Mouse (Mus musculus) lung, embryonic 14.5 days (tissue): ENCODE measurements around the gene Acox1. TPM values are rescaled to one million over a fixed set of nuclear protein-coding genes. Genes with fewer than 3 reads are reported as not detected.

ENCODE experiments used
- ATAC-seq: fragments of 200-750 bp; cut with Nextera tagmentation; 2 replicates; pipeline ENCODE4 v1.8.0; 2017; ENCODE audit warnings: mild to moderate bottlenecking, moderate TSS enrichment, moderate library complexity; ENCODE audit not compliant: insufficient read depth
- DNase-seq: peaks from one replicate; pipeline ENCODE4 v3.0.0-alpha.2; 2015
- H3K27ac ChIP-seq: fragments of 300-500 bp; sonication (generic); 2 replicates; pipeline ENCODE4 v1.5.1; 2014; ENCODE audit warnings: low read depth, mild to moderate bottlenecking, moderate library complexity
- H3K27me3 ChIP-seq: fragments of 300-500 bp; sonication (generic); 2 replicates; pipeline ENCODE4 v1.6.1; 2014; ENCODE audit warnings: low read length, control low read depth; ENCODE audit not compliant: insufficient read depth
- H3K36me3 ChIP-seq: fragments of 300-500 bp; sonication (generic); 2 replicates; pipeline ENCODE4 v1.6.1; 2014; ENCODE audit warnings: control low read depth; ENCODE audit not compliant: insufficient read depth
- H3K4me1 ChIP-seq: fragments of 300-500 bp; sonication (generic); 2 replicates; pipeline ENCODE4 v1.6.1; 2014; ENCODE audit warnings: antibody characterized with exemption, control low read depth; ENCODE audit not compliant: insufficient read depth
- H3K4me2 ChIP-seq: fragments of 300-500 bp; sonication (generic); 2 replicates; pipeline ENCODE4 v1.6.1; 2014; ENCODE audit warnings: mild to moderate bottlenecking
- H3K4me3 ChIP-seq: fragments of 300-500 bp; sonication (generic); 2 replicates; pipeline ENCODE4 v1.5.1; 2014; ENCODE audit warnings: low read depth, low read length
- H3K9ac ChIP-seq: fragments of 300-500 bp; sonication (generic); 2 replicates; pipeline ENCODE4 v1.6.1; 2014
- H3K9me3 ChIP-seq: fragments of 300-500 bp; sonication (generic); 2 replicates; pipeline ENCODE4 v1.6.1; 2016; ENCODE audit warnings: low read depth, low read length, control low read depth
- CTCF ChIP-seq: IDR thresholded peaks from 2 replicates; pipeline ENCODE4 v1.5.1; 2016; ENCODE audit warnings: antibody characterized with exemption, low read depth
- WGBS: fragments of 180-500 bp; shearing (Covaris S2); extraction: QIAGEN DNeasy Blood & Tissue Kit; methylation state at CpG from one replicate; pipeline ENCODE4 v1.1.7; 2014; 5-methylcytosine and 5-hydroxymethylcytosine counted together
- polyA plus RNA-seq: library from polyadenylated mRNA; unstranded; fragments of >200 nt; fragmentation: Nextera tagmentation; extraction: Ambion mirVana; gene quantifications from 2 replicates; pipeline ENCODE4 v1.2.1, GENCODE M21; 2014

Gene Acox1
- polyA plus RNA-seq, 1 experiment from 2014 or later: 22.1 TPM

DNA sequence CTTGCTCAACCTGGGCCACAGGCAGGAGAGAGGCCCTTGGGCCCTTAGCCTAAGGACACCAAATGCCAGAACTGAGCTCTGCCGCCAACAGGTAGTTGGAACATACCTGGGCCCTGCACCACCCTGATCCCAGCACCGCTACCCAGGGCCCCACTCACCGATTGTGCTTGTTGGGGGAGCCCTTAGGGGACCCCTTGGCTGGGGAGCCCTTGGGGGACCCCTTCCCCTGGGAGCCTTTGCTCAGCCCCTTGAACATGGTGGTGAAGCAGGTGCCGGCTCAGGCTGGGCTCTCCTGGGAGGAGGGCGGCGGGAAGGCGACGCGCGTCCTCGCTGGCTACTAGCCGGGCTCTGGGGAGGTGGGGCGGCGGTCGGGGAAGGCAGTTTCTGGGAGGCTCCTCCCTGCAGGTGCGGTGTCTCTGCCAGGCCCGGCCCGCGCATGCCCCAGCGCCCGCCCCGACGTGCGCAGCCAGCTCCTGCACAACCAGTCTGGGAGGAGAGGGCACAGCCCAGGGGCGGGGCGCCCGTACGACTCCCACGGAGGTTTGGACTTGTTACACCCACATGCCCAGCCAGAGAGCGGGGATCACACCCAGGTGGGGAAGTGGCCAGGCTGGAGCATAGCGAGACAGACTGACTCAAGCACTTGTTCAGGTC lies 39.0 kb upstream of the Acox1 start, which contains the start of gene Evpl:
Gene Evpl (minus strand): TSS at position 336 of the 654 bp plus-strand sequence.
- Histone ChIP-seq H3K27ac (peak within 1 kb of the TSS; percentile 47; the same call in 1 of the 2 replicates), H3K27me3 (peaks cover 20% of the 10 kb centered on the region; the same call in 1 of the 2 replicates)
- peak; percentile 91 for ATAC-seq

DNA sequence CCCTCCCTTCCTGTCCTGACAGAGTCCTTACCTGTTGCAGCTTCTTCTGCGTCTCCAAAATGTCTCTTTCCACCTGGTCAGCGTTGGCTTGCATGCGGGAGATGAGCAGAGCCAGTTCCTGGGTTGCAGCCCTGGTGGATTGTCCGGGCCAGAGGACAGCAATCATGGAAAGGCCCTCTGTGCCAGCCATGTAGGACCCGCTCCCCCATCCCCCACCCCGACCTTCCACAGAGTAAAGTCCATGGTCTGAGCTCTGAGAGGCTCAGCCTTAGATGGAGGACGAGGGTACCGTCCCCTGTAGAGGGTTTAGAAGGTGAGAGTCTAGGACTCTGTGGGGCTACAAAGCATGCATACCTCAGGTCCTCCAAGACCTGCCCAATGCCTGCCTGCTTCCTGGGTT lies 36.1 kb upstream of the Acox1 start:
- H3K27me3 ChIP-seq: peaks cover 20% of the 10 kb centered on the region; the same call in 1 of the 2 replicates

More for the DNA sequence above, 39.0 kb upstream of the Acox1 start, which contains the start of gene Evpl:
- H3K36me3 ChIP-seq: 0 out of 2 replicates have a peak, but pooled peaks cover under 1% of the 10 kb centered on the region
- TF ChIP-seq CTCF: no peak
- H3K9me3 ChIP-seq: no peaks in the 10 kb centered on the region
- H3K9ac ChIP-seq: peak within 1 kb of the TSS; percentile 42; the same call in 1 of the 2 replicates
- WGBS: 10% methylated on average over 31 of the region's 31 CpGs
- H3K4me3 ChIP-seq: peak within 1 kb of the TSS; percentile 27
- H3K4me2 ChIP-seq: peak within 1 kb of the TSS; percentile 60
- DNase-seq: peak; percentile 79
- no peaks in the 10 kb centered on the region for H3K4me1 ChIP-seq

DNA sequence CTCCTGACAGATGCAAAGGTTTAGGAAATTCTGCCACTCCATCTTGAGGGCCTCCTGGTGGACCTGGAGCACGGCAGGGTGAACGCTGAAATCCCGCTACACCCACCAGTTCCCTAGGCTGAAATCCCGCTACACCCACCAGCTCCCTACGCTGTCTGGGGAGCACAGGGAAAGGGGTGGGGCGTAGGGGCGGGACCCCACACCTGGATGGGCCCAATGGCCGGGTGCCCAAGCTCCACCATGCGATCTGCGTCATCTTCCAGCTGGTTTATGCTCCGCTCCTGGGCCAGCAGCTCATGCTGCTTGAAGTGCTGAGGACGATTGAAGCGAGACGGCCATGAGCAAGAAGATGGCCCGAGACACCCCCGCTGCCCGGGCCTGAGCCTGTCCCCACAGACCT lies 33.6 kb upstream of the Acox1 start:
- ATAC-seq: no peak

More for the DNA sequence above, 36.1 kb upstream of the Acox1 start:
- H3K4me3 ChIP-seq: no peak overlapping the region
- DNase-seq (no peak), ATAC-seq (no peak)
- no peaks in the 10 kb centered on the region for H3K4me1 ChIP-seq
- H3K27ac ChIP-seq: no peak overlapping the region
- no peak overlapping the region for H3K4me2 ChIP-seq
- H3K9me3 ChIP-seq: no peaks in the 10 kb centered on the region
- 86% methylated on average over 8 of the region's 8 CpGs for WGBS
- H3K36me3 ChIP-seq: no peaks in the 10 kb centered on the region
- no peak for TF ChIP-seq CTCF
- no peak overlapping the region for H3K9ac ChIP-seq

DNA sequence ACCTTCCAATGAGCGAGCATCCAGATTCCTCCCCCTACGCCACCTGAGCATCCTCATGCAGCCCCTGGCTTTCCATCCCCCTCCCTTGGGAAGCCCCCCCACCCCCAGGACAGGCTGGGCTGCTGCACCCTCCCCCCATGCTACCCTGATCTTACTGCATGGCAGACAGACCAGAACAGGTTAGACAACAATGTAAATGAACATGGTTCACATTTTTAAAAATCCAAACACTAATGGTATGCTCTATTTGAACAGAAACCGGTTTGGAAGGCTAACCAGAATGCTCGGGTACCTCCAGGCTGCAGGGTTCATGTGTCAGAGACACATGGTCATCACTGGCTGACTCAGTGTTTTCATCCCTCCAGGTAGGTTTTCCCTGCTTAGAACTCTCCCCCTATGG lies 29.9 kb upstream of the Acox1 start:
- TF ChIP-seq CTCF: no peak
- Histone ChIP-seq H3K27ac (peak overlapping the region; percentile 69), H3K27me3 (peaks cover 13% of the 10 kb centered on the region), H3K4me2 (0 out of 2 replicates have a peak overlapping the region, but pooled peaks have one; percentile 7), H3K36me3 (no peaks in the 10 kb centered on the region), H3K4me3 (no peak overlapping the region), H3K9me3 (no peaks in the 10 kb centered on the region), H3K9ac (no peak overlapping the region), H3K4me1 (0 out of 2 replicates have a peak, but pooled peaks cover 5% of the 10 kb centered on the region)
- WGBS: 57% methylated on average over 4 of the region's 4 CpGs
- ATAC-seq (peak; percentile 26; the same call in 1 of the 2 replicates), DNase-seq (peak; percentile 50)

More for the DNA sequence above, 33.6 kb upstream of the Acox1 start:
- 29% methylated on average over 17 of the region's 17 CpGs for WGBS
- Histone ChIP-seq H3K4me3 (no peak overlapping the region), H3K9ac (0 out of 2 replicates have a peak overlapping the region, but pooled peaks have one; percentile 9), H3K4me1 (0 out of 2 replicates have a peak, but pooled peaks cover 5% of the 10 kb centered on the region), H3K27ac (no peak overlapping the region), H3K36me3 (no peaks in the 10 kb centered on the region), H3K4me2 (0 out of 2 replicates have a peak overlapping the region, but pooled peaks have one; percentile 10), H3K27me3 (peaks cover 9% of the 10 kb centered on the region; the same call in 1 of the 2 replicates), H3K9me3 (no peaks in the 10 kb centered on the region)
- no peak for TF ChIP-seq CTCF
- DNase-seq: no peak

DNA sequence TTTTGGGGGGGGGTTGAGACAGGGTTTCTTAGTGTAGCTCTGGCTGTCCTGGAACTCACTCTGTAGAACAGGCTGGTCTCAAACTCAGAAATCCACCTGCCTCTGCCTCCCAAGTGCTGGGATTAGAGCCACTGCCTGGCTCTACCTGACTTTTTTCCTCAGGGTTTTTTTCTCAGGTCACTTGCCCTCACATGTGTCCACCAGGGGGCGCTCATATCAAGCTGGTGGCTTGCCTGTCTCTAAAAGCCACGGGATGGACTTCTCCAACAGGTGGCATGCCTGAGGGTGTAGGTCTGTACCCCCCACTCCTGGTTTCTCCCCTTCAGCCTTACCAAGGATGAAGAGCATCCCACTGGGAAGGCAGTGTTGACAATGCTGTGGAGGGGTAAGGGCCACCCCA lies 27.6 kb upstream of the Acox1 start:
- ATAC-seq (no peak), DNase-seq (peak; percentile 90)
- WGBS: 0% methylated on average over 2 of the region's 2 CpGs
- Histone ChIP-seq H3K4me1 (0 out of 2 replicates have a peak, but pooled peaks cover 5% of the 10 kb centered on the region), H3K27ac (no peak overlapping the region), H3K9ac (no peak overlapping the region), H3K27me3 (peaks cover 29% of the 10 kb centered on the region), H3K4me2 (no peak overlapping the region), H3K36me3 (0 out of 2 replicates have a peak, but pooled peaks cover 4% of the 10 kb centered on the region), H3K9me3 (peaks cover 4% of the 10 kb centered on the region; the same call in 1 of the 2 replicates), H3K4me3 (no peak overlapping the region)
- peak; percentile 92 for TF ChIP-seq CTCF

DNA sequence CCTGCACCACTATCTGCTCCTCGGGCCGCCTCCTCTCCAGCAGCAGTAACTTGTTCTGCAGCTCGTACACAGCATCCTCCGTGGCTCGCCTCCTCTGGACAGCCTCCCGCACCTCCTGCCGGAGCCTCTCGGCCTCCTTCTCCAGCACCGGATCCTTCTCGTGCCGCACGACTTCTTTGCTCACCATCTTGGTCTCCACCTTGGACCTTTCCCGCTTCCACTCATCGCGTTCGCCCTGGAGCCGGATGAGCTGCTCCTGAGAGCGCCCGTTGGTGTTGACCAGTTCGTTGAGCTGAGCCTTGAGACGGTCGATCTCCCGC lies 23.9 kb upstream of the Acox1 start:
- Histone ChIP-seq H3K27me3 (peaks cover 32% of the 10 kb centered on the region), H3K9ac (peak overlapping the region; percentile 13; the same call in 1 of the 2 replicates), H3K36me3 (0 out of 2 replicates have a peak, but pooled peaks cover 4% of the 10 kb centered on the region), H3K9me3 (peaks cover 4% of the 10 kb centered on the region; the same call in 1 of the 2 replicates), H3K4me2 (peak overlapping the region; percentile 70), H3K4me1 (peaks cover 11% of the 10 kb centered on the region), H3K4me3 (peak overlapping the region; percentile 35), H3K27ac (no peak overlapping the region)
- DNase-seq (no peak), ATAC-seq (no peak)
- WGBS: 16% methylated on average over 23 of the region's 23 CpGs
- TF ChIP-seq CTCF: no peak
